Mouse (Mus musculus) liver, embryonic 18 days (tissue): ENCODE results near the gene Lipt2. TPM values are rescaled to one million over a fixed set of nuclear protein-coding genes. Genes with fewer than 3 reads are reported as not detected.

ENCODE experiments used
- polyA plus RNA-seq: library from polyadenylated mRNA; depleted of rRNA; stranded (reverse); fragments of >200 nt; gene quantifications from 2 replicates; pipeline ENCODE4 v1.2.3, GENCODE M21; 2012; rRNA removed

Gene Lipt2
- 3.6 TPM in 2 replicates for polyA plus RNA-seq

GRCm38 (mm10) chr7:100159105-100159841 lies at the start of gene Lipt2:
Gene Lipt2 (plus strand): TSS chr7:100159277.

DNA sequence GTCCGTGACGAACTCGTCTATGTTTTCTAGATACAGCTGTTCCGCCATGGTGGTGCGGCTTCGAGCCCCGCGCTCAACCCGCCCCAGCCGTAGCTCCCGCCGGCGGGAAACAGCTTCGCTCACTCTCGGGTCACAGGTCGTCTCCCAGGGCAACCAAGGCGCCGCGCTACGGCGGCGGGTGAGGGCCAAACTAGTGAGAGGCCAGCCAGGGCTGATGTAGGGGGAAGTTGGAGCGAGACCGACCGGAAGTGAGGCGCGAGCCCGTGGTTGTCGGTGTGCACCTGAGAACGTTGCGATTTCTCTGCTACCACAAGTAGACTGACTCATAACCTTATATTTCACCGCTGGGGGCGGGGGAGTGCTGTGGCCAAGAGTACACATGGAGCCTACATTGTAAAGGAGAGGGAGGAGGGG lies 37.7 kb upstream of the Lipt2 start, which contains the start of gene Pold3:
TSS of gene Pold3 (minus strand) at position 190 of the 414 bp plus-strand sequence.

DNA sequence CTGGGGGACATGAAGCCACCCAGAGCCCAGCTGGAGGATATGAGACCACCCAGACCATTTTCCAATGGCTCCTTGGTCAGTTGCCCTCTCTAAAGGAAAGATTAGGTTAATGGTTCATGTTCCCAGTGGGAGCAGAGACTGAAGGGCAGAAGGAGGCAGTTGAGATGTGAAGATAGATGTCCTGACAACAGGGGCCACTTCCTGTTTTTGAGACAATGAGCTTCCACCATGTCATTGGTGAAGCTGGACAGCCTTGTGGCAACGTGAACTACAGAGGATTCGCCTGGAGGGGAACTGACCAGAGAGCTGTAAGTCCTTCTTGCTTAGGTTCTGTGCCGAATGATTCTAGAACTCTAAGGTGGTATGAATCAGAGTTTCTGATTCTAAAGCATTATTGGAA lies 17.2 kb downstream of the Lipt2 start, which contains the start of gene Kcne3:
TSS of gene Kcne3 (plus strand) at position 234 of the 400 bp plus-strand sequence.

Other genes with a start within 250 kb of the Lipt2 start
- gene Rnf169, start 178.8 kb upstream of the Lipt2 start, polyA plus RNA-seq = 4.4 and 6.1 TPM in 2 replicates
- not detected in 2 replicates for gene Chrdl2, start 153.1 kb upstream of the Lipt2 start, polyA plus RNA-seq
- gene Pold3, start 37.7 kb upstream of the Lipt2 start, polyA plus RNA-seq = 14.6 and 15.6 TPM in 2 replicates
- gene Kcne3, start 17.2 kb downstream of the Lipt2 start, polyA plus RNA-seq = 1.1 and 1.3 TPM in 2 replicates
- 1.4 and 1.8 TPM in 2 replicates for gene Pgm2l1, start 68.1 kb downstream of the Lipt2 start, polyA plus RNA-seq
- gene P4ha3, start 126.2 kb downstream of the Lipt2 start, polyA plus RNA-seq = 1.2 and 1.3 TPM in 2 replicates
- gene C2cd3, start 213.0 kb downstream of the Lipt2 start, polyA plus RNA-seq = 6.1 and 7.4 TPM in 2 replicates
- 30.8 and 32.5 TPM in 2 replicates for gene Ppme1, start 213.0 kb downstream of the Lipt2 start, polyA plus RNA-seq